Comparison of ENCODE assay signal across 14 mouse cellular contexts in the genomic region with DNA sequence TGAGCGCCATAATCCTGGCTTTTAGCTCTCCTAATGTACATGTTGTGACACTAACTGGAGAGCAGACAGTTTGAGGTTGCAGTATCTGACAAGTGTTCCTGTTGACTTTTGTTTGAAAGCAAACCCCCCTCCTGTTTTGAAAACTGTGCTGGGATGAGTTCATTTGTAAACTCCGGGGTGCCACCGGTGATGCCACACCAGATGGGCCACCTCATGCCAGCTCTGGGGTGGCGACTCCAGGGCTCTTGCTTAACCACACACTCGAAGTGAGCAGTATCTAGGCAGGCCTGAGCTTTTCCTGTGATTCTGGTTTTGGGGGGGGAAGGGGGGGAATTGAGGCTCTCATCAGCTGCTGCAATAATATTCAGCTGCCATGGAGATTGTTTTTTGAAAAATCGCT. TPM values are rescaled to one million over a fixed set of nuclear protein-coding genes. Genes with fewer than 3 reads are reported as not detected.
"Had no signal": no experiment of that assay in that cellular context is flagged by ENCODE, and none has a peak within 500 bp of the region (broad histone marks: within the 10 kb centered on the region; RNA-seq: fewer than 3 reads in every experiment).

No protein-coding gene starts in this region.

- H3K4me2 ChIP-seq: kidney, embryonic 15.5 days; limb, embryonic 13.5 days; liver, embryonic 11.5 days; liver, embryonic 15.5 days; midbrain, embryonic 12.5 days; neural tube, embryonic 13.5 days had no signal

- H3K36me3 ChIP-seq: liver, embryonic 15.5 days; midbrain, embryonic 12.5 days; neural tube, embryonic 13.5 days had no signal

- H3K4me1 ChIP-seq: kidney, embryonic 15.5 days; limb, embryonic 13.5 days; liver, embryonic 15.5 days; megakaryocyte, embryonic 14.5 days; midbrain, embryonic 12.5 days; neural tube, embryonic 13.5 days had no signal

- ATAC-seq: midbrain, embryonic 16.5 days had no signal

- H3K27me3 ChIP-seq: kidney, embryonic 15.5 days; limb, embryonic 13.5 days; liver, embryonic 15.5 days; midbrain, embryonic 12.5 days; neural tube, embryonic 13.5 days had no signal

- H3K4me3 ChIP-seq: kidney, embryonic 15.5 days; limb, embryonic 13.5 days; liver, embryonic 15.5 days; megakaryocyte, embryonic 14.5 days; midbrain, embryonic 12.5 days; neural tube, embryonic 13.5 days had no signal

- DNase-seq: kidney, postnatal 14 days; lung, adult 2 months; lung, postnatal 10 days; right cerebral cortex, postnatal 14 days; thymus, postnatal 36 days had no signal

- H3K9ac ChIP-seq: kidney, embryonic 15.5 days; limb, embryonic 13.5 days; liver, embryonic 15.5 days; midbrain, embryonic 12.5 days; neural tube, embryonic 13.5 days had no signal

- H3K27ac ChIP-seq: kidney, embryonic 15.5 days; limb, embryonic 13.5 days; liver, embryonic 15.5 days; macrophage; midbrain, embryonic 12.5 days; neural tube, embryonic 13.5 days had no signal

- H3K9me3 ChIP-seq: kidney, embryonic 15.5 days; limb, embryonic 13.5 days; liver, embryonic 15.5 days; megakaryocyte, embryonic 14.5 days; midbrain, embryonic 12.5 days; neural tube, embryonic 13.5 days had no signal

RNA-seq across cellular contexts. Expression of a gene that starts 31.6 kb away (rescaled TPM):
- polyA plus RNA-seq: macrophage had no signal
